Mouse (Mus musculus) kidney, adult 2 months (tissue): ENCODE results near the gene Adgrg1.

ENCODE experiments used
- CTCF ChIP-seq: fragments of 200-500 bp; conservative IDR thresholded peaks from 2 replicates; pipeline ENCODE4 v1.5.1; 2011; ENCODE audit warnings: low read depth, mild to moderate bottlenecking, control low read depth, low read length, moderate library complexity, mixed read lengths; ENCODE audit not compliant: insufficient read depth, insufficient read length
- POLR2A ChIP-seq: fragments of 200-500 bp; IDR thresholded peaks from one replicate; pipeline ENCODE4 v1.6.1; 2011; ENCODE audit warnings: low read depth, low read length, control low read depth

DNA sequence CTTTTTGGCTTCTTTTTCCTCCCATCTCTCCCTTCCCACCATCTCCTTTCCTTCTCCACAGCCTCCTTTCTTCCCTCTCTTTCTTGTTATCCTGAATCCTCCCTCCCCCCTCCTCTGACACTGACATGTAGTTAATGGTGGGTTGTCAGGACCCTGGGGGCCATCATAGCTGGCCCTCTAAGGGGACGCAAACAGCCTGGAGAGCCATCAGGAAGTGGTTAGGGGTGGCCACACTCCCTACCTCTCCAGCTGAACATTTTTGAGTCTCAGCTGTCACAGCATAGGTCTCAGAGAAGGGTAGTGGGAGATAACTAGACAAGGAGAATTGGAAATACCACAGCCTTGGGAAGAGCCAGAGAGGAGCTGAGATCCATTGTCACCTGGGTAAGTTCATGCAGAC, 20.0 kb downstream of the Adgrg1 start:
- TF ChIP-seq CTCF: no peak
- no peak for TF ChIP-seq POLR2A
